Mouse (Mus musculus): ENCODE data around the gene H2afx.
"Not testable (repeated sequence)": the region's sequence is repeated elsewhere in the genome, so short reads cannot be mapped to it uniquely, and the experiment has no call there.

H2afx gene

DNA sequence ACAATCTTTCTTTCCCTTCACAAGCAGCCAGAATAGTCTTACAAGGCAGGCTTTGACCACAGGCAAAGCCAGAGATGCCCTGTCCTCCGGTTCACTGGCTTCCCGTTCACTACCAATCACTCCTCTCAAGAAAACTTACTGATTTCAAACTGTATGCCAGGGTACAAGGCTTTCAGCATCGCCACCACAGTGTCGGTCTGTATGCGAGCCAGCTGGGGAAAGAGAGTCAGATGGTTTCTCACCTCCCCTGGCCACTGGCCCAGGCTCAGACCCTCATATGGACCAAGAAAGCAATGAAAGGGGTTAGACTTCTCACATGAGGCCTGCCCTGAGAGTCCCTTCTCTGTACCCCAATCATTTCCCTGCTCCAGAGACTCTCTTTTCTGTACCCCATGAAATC lies 7.0 kb downstream of the H2afx start:
- DNase-seq (ENCODE audit: low read depth, low spot score) = no peak

DNA sequence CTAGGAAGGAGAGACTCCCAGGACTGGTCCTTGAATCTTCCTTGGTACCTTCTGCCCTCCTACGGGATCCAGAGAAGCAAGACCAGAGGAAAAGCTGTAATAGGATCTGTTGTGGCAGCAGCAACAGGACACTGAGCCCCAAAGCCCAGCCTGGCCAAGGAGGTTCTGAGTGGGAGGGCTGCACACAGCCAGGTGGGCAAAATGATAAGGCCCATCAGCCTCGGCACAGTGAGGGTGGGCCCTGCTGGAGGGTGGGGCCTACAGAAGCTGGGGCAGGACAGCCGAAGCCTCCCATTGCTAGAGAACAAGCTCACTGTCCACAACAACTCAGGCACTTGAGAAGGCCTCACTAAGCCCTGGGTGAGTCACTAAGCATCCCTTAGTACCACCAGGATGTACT lies 7.7 kb downstream of the H2afx start:
- peak; percentile 85 for DNase-seq (ENCODE audit: low read depth, low spot score)

DNA sequence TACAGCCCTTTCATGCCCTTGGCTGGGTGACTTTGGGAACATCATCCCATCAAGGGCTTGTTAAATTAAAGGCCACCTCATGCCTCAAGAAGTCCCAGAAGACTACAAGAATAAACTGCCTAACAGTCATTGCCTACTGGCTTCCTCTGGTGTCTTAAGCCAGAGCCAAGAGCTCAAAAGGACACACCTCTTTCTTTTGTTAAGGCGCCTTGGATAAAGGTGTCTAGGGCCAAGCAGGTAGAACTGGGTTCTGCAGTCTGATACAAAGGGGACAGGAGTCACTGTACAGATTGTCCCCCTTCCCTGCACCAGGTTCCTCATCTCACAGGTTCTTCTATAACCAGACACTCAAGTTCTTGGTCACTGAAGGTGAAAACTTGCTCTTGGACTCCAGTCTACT lies 8.1 kb downstream of the H2afx start:
- DNase-seq (ENCODE audit: low read depth, low spot score) = no peak

DNA sequence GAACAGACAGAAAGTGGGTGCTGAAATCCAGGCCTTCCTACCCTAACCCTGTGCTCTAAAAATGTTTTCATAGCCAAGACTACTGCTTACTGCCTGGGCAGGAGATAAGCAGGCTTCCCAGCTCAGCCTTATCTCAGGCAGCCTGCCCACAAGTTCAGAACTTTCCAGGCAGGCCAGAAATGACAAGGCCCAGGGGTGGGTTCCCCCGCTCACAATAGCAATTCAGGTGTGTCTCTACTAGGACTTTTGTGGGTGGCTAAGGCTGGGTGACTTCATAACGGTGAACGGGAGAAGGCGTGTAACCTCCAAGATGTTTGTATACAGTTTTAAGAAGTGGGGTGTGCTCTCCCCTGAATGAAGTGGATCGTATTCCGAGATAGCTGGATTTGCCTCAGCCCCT lies 8.8 kb downstream of the H2afx start:
- DNase-seq (ENCODE audit: low read depth, low spot score) = peak; percentile 77

DNA sequence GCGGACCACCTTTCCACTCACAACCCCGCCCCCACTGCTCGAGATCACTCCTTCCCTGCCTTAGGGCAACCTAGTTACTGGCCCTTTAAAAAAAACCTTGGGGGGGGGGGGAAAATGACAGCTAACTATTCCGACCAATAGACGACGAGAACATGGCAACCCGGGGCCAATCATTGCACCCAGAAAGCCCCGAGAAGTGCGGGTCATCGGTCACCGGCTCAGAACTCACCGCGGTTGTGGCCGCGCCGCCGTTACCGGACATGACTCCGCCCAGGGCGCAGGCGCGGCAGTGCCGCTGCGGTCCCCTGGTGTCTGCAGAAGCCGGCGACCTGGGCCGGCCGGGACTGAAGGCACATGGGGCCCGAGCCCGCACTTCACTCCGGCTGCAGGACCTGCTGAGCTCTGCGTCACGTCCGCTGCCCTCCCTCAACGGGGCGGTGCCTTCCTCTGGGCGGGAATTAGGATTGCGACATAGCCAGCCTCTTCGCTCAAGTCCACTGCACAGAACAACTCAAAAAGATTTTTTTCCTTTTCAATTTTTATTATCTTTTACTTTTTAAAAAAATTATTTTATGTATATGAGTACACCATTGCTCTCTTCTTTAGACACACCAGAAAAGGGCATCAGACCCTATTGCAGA lies 9.4 kb downstream of the H2afx start, which contains the start of gene Hmbs:
TSS of gene Hmbs (minus strand) at position 448 of the 641 bp plus-strand sequence.
- peak; percentile 85 for DNase-seq (ENCODE audit: low read depth, low spot score)

DNA sequence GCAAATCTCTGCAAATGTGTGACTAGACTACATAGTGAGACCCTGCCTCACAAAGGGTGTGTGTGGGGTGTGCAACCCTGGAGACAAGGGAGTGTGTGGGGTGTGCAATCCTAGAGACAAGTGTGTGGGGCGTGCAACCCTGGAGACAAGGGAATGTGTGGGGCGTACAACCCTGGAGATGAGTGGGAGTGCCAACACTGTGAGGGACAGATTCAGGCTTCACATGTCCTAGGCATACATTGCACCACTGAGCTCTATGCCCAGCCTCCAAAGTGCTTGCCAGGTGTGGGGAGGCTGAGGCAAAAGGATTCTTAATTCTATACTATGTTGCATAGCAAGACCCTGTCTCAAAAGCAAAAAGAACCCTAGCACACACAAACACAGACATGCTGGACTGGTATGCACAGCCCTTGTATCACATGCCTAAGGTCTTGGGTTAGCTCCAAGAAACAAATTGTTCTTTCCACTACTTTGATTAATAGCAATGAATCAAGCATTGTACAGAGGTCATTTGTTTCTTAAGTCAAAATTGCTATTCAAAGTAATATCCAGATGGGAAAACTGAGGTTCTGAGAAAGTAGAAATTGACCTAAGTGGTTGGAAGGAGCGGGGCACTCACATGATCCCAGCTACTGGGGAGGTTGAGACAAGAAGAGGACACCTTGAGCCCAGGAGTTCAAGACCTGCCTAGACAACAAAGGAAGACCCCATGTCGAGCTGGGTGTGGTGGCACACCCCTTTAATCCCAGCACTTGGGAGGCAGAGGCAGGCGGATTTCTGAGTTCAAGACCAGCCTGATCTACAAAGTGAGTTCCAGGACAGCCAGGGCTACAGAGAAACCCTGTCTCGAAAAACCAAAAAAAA lies 11.3 kb downstream of the H2afx start:
- DNase-seq (ENCODE audit: low read depth, low spot score) = no peak

DNA sequence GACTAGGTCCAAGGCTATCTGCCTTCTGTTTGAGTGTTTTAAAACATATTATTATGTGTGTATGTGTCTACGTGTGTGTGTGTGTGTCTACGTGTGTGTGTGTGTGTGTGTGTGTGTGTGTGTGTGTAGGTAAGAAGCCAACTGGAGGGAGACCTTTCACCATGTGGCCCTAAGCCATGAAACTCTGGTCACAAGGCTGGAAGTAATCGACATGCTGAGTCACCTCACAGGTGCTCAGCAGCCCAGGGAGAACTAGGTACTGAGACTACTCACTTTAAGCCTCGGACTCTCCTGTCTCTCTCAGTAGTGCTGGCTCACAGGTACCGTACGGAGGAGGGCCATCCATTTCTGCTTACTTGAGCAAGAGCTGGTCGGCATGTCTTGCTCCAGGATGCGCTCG lies 12.7 kb downstream of the H2afx start:
- DNase-seq (ENCODE audit: low read depth, low spot score) = no peak

DNA sequence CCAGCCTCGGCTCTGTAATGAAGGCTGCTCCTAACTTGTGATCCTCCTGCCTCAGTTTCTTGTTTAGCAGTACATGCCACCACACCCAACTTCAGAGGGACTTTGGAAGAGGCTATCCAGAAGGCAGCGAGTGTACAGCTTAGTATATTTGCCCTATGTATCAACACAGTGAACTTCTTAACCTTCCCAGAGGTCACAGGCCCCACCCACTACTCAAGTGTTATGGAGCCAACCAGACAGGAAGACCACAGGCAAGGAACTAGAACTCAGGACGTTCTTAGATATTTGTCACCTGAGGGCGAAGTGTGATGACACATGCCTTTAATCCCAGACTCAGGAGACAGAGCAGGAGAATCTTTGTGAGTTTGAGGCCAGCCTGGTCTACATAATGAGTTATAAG lies 13.1 kb downstream of the H2afx start:
- no peak for DNase-seq (ENCODE audit: low read depth, low spot score)

DNA sequence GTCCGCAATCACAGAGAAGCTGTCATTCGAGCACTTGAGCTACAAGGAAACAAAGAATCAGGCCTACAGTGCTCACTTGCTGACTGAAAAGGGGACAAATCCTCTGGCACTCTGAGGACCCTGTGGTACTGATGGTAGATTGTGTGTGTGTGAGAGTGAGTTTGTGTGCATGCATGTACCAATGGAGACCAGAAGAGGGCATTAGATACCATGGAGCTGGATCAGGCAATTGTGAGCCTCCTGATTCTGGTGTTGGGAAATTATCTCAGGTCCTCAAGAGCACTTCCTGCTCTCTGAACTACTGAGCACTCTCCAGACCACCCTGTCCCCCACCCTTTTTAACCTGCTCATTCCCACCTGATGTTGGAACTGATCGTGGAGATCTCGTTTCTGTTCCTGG lies 14.1 kb downstream of the H2afx start:
- DNase-seq (ENCODE audit: low read depth, low spot score) = no peak

DNA sequence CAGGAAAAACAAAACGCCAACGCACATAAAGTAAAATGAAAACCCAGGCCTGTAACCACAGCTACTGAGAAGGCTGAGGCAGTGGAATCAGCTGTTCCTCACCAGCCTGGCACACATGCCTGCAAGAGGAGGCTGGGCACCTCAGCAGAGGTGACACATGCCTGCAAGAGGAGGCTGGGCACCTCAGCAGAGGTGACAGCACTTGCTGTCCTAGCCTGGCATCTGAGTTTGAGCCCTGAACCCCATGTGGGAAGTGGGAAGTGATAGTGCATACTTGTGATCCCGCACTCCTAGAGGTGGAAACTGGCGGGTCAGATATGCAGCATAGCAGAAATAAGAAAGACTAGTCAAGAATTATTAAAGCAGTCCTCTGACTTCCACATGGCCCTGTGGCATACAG lies 16.9 kb downstream of the H2afx start:
- DNase-seq (ENCODE audit: low read depth, low spot score) = no peak

DNA sequence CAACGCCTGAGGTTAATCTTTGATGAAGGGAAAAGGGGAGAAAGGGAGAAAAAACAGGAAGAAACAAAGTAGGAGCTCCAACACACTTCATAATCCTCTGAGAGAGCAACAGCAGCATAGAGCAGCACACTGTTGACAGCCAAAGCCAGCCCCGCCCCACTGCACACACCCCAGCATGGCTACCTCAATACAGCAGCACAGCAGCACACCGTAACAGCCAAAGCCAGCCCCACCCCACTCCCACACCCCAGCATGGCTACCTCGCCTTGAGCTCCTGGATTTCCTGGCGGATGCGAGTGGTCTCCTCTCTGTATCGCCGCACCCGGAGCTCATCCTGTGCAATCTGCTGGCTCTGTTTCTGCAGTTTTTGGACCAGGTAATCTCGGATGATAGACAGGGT lies 17.8 kb downstream of the H2afx start:
- no peak for DNase-seq (ENCODE audit: low read depth, low spot score)

DNA sequence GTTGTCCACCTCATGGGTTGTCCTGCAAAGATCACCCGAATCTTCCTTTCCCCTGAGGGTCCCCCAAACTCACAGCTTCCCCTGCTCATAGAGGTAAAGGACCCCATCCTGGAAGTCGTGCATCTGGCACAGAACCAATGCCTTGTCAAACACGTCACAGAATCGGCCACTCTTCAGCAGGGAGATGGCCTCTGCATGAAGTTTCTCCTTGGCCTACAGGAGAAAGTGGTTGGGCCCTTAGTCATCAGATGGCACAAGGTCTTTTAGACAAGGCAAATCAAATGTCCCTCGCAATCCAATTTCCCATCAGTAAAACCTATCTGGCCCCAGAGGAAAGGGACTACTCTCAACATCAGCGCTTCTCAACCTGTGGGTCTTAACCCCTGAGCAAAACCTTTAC lies 18.6 kb downstream of the H2afx start:
- DNase-seq (ENCODE audit: low read depth, low spot score) = no peak

DNA sequence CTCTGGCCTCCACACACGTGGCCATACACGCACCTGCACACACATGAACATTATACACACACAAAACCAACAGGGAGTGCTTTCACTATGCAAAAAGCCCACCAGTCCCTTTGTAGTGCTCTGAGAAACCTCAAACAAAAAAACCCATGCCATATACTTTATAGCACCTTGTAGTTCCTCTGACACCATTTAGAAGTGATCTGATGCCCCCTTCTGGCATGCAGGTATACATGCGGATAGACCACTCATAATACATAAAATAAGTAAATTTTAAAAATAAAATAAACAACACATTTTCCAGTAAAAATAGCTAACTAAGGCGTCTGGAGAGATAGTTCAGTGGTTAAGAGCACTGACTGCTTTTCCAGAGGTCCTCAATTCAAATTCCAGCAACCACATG lies 22.7 kb downstream of the H2afx start:
- no peak for DNase-seq (ENCODE audit: low read depth, low spot score)

DNA sequence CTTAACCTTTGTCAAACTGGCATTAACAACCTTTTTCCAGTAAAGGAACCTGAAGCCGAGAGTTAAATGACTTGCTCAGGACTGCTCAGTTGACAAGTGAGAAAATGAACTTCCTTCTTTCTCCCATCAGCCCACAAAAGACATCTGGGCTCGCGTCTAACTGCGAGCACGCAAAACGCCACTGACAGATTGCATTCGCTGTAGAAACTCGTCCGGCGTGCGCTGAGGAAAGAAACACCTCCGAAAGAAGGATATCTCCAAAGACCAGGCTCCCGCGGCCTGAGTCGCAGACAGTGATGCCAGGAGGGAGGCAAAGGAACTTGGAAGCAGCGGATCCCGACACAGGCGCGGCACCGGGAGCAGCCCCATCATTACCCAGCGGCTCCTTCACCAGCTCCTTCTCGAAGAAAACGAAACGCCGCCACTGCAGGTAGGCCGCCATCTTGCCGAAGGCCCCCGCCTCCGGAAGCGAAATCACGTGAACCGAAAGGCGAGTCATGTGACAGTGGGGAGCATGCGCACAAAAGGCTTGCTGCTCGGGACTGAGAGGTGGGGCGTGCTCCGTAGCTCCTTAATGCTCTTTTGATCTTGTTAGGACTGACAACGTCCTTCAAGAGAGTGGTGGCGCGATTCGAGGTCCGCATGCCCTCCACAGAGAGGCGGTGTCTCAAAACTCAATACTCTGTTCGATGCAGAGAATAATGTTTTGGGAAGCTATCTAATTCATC lies 26.9 kb downstream of the H2afx start, which contains the start of gene Vps11:
TSS of gene Vps11 (minus strand) at position 481 of the 728 bp plus-strand sequence.
- DNase-seq (ENCODE audit: low read depth, low spot score) = peak; percentile 94

DNA sequence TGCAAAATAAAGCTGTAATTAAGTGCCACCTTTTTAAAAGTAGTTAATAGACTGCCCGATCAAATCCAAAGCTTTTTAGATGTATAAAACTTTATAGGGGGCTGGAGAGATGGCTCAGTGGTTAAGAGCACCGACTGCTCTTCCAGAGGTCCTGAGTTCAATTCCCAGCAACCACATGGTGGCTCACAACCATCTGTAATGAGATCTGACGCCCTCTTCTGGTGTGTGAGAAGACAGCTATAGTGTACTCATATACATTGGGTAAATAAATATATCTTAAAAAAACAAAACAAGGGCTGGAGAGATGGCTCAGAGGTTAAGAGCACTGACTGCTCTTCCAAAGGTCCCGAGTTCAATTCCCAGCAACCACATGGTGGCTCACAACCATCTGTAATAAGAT lies 27.4 kb downstream of the H2afx start:
- DNase-seq (ENCODE audit: low read depth, low spot score) = not testable (repeated sequence)

DNA sequence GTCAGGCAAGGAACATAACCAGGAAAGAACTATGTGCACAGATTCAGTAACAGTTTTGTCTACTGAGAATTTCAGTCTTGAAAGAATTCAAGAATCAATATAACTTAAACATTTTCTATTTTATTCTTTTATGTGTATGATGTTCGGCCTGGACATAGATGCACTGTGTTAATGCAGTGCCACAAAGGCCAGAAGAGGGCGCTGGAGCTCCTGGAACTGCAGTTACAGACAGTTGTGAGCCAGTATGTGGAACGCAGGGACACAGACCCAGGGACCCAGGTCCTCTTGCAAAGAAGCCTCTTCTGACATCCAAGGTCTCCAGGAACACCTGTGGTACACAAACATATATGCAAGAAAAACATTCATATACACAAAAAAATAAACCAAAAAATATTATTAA lies 30.0 kb downstream of the H2afx start:
- no peak for DNase-seq (ENCODE audit: low read depth, low spot score)

DNA sequence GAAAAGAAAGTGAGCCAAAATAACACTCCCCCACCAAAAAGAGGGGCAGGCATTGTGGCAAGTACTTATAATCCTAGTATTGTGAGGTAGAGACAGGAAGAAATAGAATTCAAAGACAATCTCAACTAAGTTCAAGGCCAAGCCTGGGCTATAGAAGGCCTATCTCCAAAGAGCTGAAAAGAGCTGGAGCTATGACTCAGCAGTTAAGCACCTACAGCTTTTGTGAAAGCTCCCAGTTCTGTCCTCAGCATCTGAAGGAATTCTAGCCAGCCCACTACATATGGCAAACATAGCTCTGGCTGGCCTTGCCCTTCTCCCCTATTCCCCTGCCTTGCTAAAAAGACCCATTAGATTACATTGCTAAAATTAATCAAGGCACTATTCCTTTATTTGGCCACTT lies 38.9 kb downstream of the H2afx start:
- no peak for DNase-seq (ENCODE audit: low read depth, low spot score)

DNA sequence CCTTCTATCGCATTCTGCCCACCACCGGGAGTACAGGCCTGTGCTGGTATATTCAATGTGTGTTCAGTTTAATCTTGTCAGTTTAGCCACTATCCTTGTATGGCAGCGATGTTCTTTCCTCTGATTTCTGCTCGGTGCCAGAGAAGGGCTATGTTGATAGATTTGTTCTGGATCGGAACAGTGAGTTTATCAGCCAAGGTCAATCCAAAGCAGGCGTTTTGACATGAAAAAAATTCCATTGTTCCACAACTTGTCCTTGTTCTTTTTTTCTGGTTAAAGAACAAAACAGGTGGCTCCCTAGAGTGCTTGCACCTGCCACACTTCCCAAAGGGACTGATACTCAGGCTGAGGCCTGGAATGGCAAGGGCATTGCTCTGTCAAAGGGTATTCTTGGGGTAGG lies 41.6 kb downstream of the H2afx start:
- no peak for DNase-seq (ENCODE audit: low read depth, low spot score)

DNA sequence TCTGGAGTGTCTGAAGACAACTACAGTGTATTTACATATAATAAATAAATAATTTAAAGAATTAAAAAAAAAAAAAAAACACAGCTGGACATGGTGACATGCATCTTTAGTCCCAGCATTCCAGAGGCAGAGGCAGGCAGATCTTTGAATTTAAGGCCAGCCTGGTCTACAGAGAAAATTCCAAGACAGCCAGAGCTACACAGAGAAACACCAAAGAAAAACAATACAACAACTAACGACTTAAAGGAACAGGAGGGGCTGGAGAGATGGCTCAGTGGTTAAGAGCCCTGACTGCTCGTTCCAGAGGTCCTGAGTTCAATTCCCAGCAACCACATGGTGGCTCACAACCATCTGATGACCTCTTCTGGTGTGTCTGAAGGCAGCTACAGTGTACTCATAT lies 42.8 kb downstream of the H2afx start:
- DNase-seq (ENCODE audit: low read depth, low spot score) = not testable (repeated sequence)

DNA sequence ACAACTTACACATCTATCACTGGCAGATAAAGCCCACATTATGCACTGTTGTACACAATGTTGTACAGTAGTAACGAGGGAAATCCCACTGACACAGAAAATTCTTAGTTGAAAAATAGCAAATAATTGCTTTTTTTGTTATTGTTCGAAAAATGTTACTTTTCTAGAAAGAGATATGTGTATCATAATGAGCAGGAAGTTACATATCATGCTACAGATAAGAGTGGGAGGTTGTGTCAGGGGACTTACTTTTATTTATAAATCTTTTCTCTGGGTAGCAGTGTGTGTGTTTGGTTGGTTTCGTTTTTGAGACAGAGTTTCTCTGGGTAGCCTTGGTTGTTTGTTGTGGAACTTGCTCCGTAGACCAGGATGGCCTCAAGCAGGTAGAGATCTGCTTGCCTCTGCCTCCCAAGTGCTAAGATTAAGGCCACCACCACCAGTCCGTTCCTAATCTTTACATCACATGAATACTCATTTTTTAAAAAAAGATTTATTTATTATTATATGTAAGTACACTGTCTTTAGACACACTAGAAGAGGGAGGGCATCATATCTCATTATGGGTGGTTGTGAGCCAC lies 43.7 kb downstream of the H2afx start:
- DNase-seq (ENCODE audit: low read depth, low spot score) = no peak

DNA sequence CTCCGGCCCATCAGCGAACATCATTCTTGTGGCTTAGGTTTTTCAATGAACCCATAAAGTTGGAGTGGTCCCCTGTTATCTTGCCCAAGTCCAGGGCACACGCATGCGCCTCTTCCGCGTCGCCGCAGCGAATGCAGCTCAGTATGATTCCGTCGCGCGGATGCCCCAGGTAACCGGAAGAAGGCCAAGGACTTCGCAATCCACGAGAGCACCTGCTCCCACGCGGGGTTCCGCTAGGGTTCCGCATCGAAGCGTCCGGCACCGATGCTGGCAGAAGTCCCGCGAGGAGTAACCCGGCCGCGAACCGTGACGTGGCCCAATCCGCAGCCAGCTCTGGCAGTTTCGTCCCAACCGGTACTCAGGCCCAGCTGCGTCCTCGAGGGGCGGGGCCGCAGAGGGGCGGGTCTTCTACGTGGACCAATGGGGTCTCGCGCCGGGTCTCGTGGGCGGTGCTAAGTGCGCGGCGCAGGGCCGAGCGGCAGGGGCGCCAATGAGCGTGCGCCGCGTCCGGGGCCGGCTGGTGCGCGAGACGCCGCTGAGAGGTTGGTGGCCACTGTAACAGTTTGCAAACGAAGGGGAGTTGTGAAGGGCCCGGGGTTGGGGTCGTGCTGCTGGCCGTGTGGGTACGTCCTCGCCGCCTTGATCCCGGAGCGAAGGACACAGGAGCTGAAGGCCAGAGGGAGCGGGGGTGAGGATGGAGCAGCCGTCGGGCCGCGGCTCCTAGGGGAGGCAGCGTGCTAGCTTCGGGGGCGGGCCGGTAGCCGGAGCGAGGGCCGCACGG lies 44.8 kb downstream of the H2afx start, which contains the start of gene Hyou1:
TSS of gene Hyou1 (plus strand) at position 437 of the 781 bp plus-strand sequence.
- DNase-seq (ENCODE audit: low read depth, low spot score) = peak; percentile 93

Measured in c-Kit-negative CD71-positive TER-119-positive erythroid progenitor cells, embryonic 14.5 days (primary cell).